In genomic region chr7:48928364-48928763, GRCm38 (mm10) we compare ENCODE assay signal across 8 mouse cellular contexts. TPM values are rescaled to one million over a fixed set of nuclear protein-coding genes. Genes with fewer than 3 reads are reported as not detected.
DNase-seq lines count a peak whose midpoint lies in the region; ATAC-seq and TF ChIP-seq lines count a peak whose summit lies in the region.

No protein-coding gene starts in this region.

- H3K36me3 ChIP-seq in intestine, embryonic 14.5 days (ENCODE audit: control insufficient read depth, insufficient read depth, low read length) = no peaks in the 10 kb centered on the region
- no peaks in the 10 kb centered on the region for H3K36me3 ChIP-seq in intestine, embryonic 15.5 days
- no peaks in the 10 kb centered on the region for H3K36me3 ChIP-seq in forebrain, embryonic 11.5 days (ENCODE audit: control insufficient read depth, insufficient read depth, low read length)
- H3K36me3 ChIP-seq in intestine, postnatal 0 days (ENCODE audit: control insufficient read depth, insufficient read depth) = no peaks in the 10 kb centered on the region
- no peaks in the 10 kb centered on the region for H3K36me3 ChIP-seq in limb, embryonic 11.5 days (ENCODE audit: control insufficient read depth, insufficient read depth, low read length)
- no peaks in the 10 kb centered on the region for H3K36me3 ChIP-seq in neural tube, embryonic 11.5 days (ENCODE audit: control insufficient read depth, insufficient read depth, low read length)

- no peaks in the 10 kb centered on the region; the same call in 1 of the 2 replicates for H3K4me1 ChIP-seq in intestine, embryonic 14.5 days (replicated peaks; ENCODE audit: control insufficient read depth, insufficient read depth, low read length)
- H3K4me1 ChIP-seq in intestine, embryonic 15.5 days (replicated peaks) = 0 out of 2 replicates have a peak, but pooled peaks cover 2% of the 10 kb centered on the region
- H3K4me1 ChIP-seq in forebrain, embryonic 11.5 days (replicated peaks; ENCODE audit: control insufficient read depth, insufficient read depth, low read length) = no peaks in the 10 kb centered on the region
- no peaks in the 10 kb centered on the region for H3K4me1 ChIP-seq in intestine, postnatal 0 days (replicated peaks; ENCODE audit: control insufficient read depth, insufficient read depth, low read length)
- no peaks in the 10 kb centered on the region; the same call in 1 of the 2 replicates for H3K4me1 ChIP-seq in limb, embryonic 11.5 days (ENCODE audit: control insufficient read depth, insufficient read depth, low read length)
- 0 out of 2 replicates have a peak, but pooled peaks cover 3% of the 10 kb centered on the region for H3K4me1 ChIP-seq in neural tube, embryonic 11.5 days (ENCODE audit: control insufficient read depth, insufficient read depth, low read length)

- H3K4me3 ChIP-seq in intestine, embryonic 14.5 days (ENCODE audit: low read depth, low read length) = no peak overlapping the region
- no peak overlapping the region for H3K4me3 ChIP-seq in intestine, embryonic 15.5 days (replicated peaks)
- H3K4me3 ChIP-seq in forebrain, embryonic 11.5 days (ENCODE audit: low read depth, low read length) = no peak overlapping the region
- H3K4me3 ChIP-seq in intestine, postnatal 0 days (ENCODE audit: low read depth, low read length) = no peak overlapping the region
- H3K4me3 ChIP-seq in limb, embryonic 11.5 days (ENCODE audit: low read depth, low read length) = no peak overlapping the region
- no peak overlapping the region for H3K4me3 ChIP-seq in neural tube, embryonic 11.5 days (ENCODE audit: low read depth, low read length)

- no peaks in the 10 kb centered on the region for H3K9me3 ChIP-seq in intestine, embryonic 14.5 days (ENCODE audit: control insufficient read depth, low read length)
- H3K9me3 ChIP-seq in intestine, embryonic 15.5 days = no peaks in the 10 kb centered on the region
- no peaks in the 10 kb centered on the region for H3K9me3 ChIP-seq in forebrain, embryonic 11.5 days (ENCODE audit: control insufficient read depth, low read length)
- H3K9me3 ChIP-seq in intestine, postnatal 0 days (ENCODE audit: control insufficient read depth) = no peaks in the 10 kb centered on the region
- no peaks in the 10 kb centered on the region for H3K9me3 ChIP-seq in limb, embryonic 11.5 days (ENCODE audit: control insufficient read depth, low read length)
- H3K9me3 ChIP-seq in neural tube, embryonic 11.5 days (ENCODE audit: control insufficient read depth, low read length) = no peaks in the 10 kb centered on the region

- H3K27ac ChIP-seq in intestine, embryonic 14.5 days (ENCODE audit: low read depth) = no peak overlapping the region
- H3K27ac ChIP-seq in intestine, embryonic 15.5 days = no peak overlapping the region
- no peak overlapping the region for H3K27ac ChIP-seq in forebrain, embryonic 11.5 days (ENCODE audit: low read depth, low read length)
- H3K27ac ChIP-seq in intestine, postnatal 0 days (ENCODE audit: low read depth, low read length) = no peak overlapping the region
- H3K27ac ChIP-seq in limb, embryonic 11.5 days (replicated peaks; ENCODE audit: low read depth, low read length) = no peak overlapping the region
- H3K27ac ChIP-seq in neural tube, embryonic 11.5 days (ENCODE audit: low read depth, low read length) = no peak overlapping the region

- no peak overlapping the region for H3K4me2 ChIP-seq in intestine, embryonic 14.5 days (ENCODE audit: low read length)
- H3K4me2 ChIP-seq in intestine, embryonic 15.5 days (replicated peaks) = no peak overlapping the region
- no peak overlapping the region for H3K4me2 ChIP-seq in forebrain, embryonic 11.5 days (ENCODE audit: low read depth, low read length, severe bottlenecking)
- H3K4me2 ChIP-seq in intestine, postnatal 0 days (replicated peaks; ENCODE audit: low read depth) = no peak overlapping the region
- H3K4me2 ChIP-seq in limb, embryonic 11.5 days (ENCODE audit: low read depth, severe bottlenecking) = no peak overlapping the region
- no peak overlapping the region for H3K4me2 ChIP-seq in neural tube, embryonic 11.5 days (ENCODE audit: low read depth)

- no peak overlapping the region for H3K9ac ChIP-seq in intestine, embryonic 14.5 days (ENCODE audit: low read length)
- no peak overlapping the region for H3K9ac ChIP-seq in intestine, embryonic 15.5 days
- no peak overlapping the region for H3K9ac ChIP-seq in forebrain, embryonic 11.5 days (ENCODE audit: low read length)
- no peak overlapping the region for H3K9ac ChIP-seq in intestine, postnatal 0 days (ENCODE audit: low read depth, low read length)
- no peak overlapping the region for H3K9ac ChIP-seq in limb, embryonic 11.5 days (ENCODE audit: low read length)
- H3K9ac ChIP-seq in neural tube, embryonic 11.5 days (ENCODE audit: low read length) = no peak overlapping the region

- WGBS in intestine, embryonic 14.5 days = 21% methylated on average over 3 of the region's 3 CpGs
- 20% methylated on average over 3 of the region's 3 CpGs for WGBS in intestine, embryonic 15.5 days
- WGBS in forebrain, embryonic 11.5 days = 7% methylated on average over 3 of the region's 3 CpGs
- 25% methylated on average over 3 of the region's 3 CpGs for WGBS in intestine, postnatal 0 days
- WGBS in limb, embryonic 11.5 days = 19% methylated on average over 3 of the region's 3 CpGs
- 10% methylated on average over 3 of the region's 3 CpGs for WGBS in neural tube, embryonic 11.5 days

- H3K27me3 ChIP-seq in intestine, embryonic 14.5 days (replicated peaks; ENCODE audit: control insufficient read depth, insufficient read depth, low read length) = no peaks in the 10 kb centered on the region
- no peaks in the 10 kb centered on the region for H3K27me3 ChIP-seq in intestine, embryonic 15.5 days (replicated peaks)
- H3K27me3 ChIP-seq in forebrain, embryonic 11.5 days (ENCODE audit: control insufficient read depth, insufficient read depth, low read length) = peaks cover 2% of the 10 kb centered on the region; the same call in 1 of the 2 replicates
- H3K27me3 ChIP-seq in intestine, postnatal 0 days (replicated peaks; ENCODE audit: control insufficient read depth, insufficient read depth, low read length) = no peaks in the 10 kb centered on the region
- no peaks in the 10 kb centered on the region for H3K27me3 ChIP-seq in limb, embryonic 11.5 days (ENCODE audit: control insufficient read depth, insufficient read depth, low read length)
- H3K27me3 ChIP-seq in neural tube, embryonic 11.5 days (ENCODE audit: control insufficient read depth, insufficient read depth, low read length) = no peaks in the 10 kb centered on the region

- no peak for ATAC-seq in intestine, embryonic 14.5 days (replicated peaks; ENCODE audit: low FRiP score, low TSS enrichment, low read depth)
- no peak; the same call in 1 of the 2 replicates for ATAC-seq in intestine, embryonic 15.5 days
- peak; percentile 58; the same call in 1 of the 2 replicates for ATAC-seq in forebrain, embryonic 11.5 days (replicated peaks; ENCODE audit: low FRiP score)
- no peak for ATAC-seq in intestine, postnatal 0 days
- ATAC-seq in limb, embryonic 11.5 days (ENCODE audit: insufficient number of reproducible peaks, low FRiP score, low TSS enrichment, low read depth) = no peak
- no peak for ATAC-seq in neural tube, embryonic 11.5 days (ENCODE audit: insufficient read depth, low FRiP score, low TSS enrichment)

- DNase-seq in intestine, embryonic 14.5 days (ENCODE audit: low spot score) = peak; percentile 68
- DNase-seq in brain, adult 2 months (ENCODE audit: low read depth, low spot score) = peak; percentile 85
- peak; percentile 84 for DNase-seq in forebrain, embryonic 11.5 days (ENCODE audit: low spot score)
- DNase-seq in limb, embryonic 11.5 days (ENCODE audit: low spot score) = peak; percentile 68
- DNase-seq in neural tube, embryonic 11.5 days (ENCODE audit: low spot score) = peak; percentile 77
- DNase-seq in testis, postnatal 14 days (ENCODE audit: low spot score) = peak; percentile 21

- peak; percentile 84 for TF ChIP-seq CTCF in intestine, postnatal 0 days (IDR thresholded peaks at IDR 0.05; ENCODE audit: low read depth)

RNA-seq across cellular contexts. Expression of gene Nav2, which starts 19.8 kb away (rescaled TPM):
- 31.5 and 32.1 TPM in 2 replicates for polyA plus RNA-seq in intestine, embryonic 14.5 days (2014; fragmentation: Nextera tagmentation; extraction: Ambion mirVana)
- polyA plus RNA-seq in intestine, embryonic 15.5 days (2015; fragmentation: Nextera tagmentation; extraction: Ambion mirVana) = 17.7 and 19.1 TPM in 2 replicates
- 6.9 and 7.2 TPM in 2 replicates for polyA plus RNA-seq in forebrain, embryonic 11.5 days (2014; fragmentation: Nextera tagmentation; extraction: Ambion mirVana)
- polyA plus RNA-seq in intestine, postnatal 0 days (2015; fragmentation: Nextera tagmentation; extraction: Ambion mirVana) = 5.8 and 8.4 TPM in 2 replicates
- polyA plus RNA-seq in limb, embryonic 11.5 days (2014; fragmentation: Nextera tagmentation; extraction: Ambion mirVana) = 7.5 and 8.9 TPM in 2 replicates
- polyA plus RNA-seq in neural tube, embryonic 11.5 days (2014; fragmentation: Nextera tagmentation; extraction: Ambion mirVana) = 15.9 and 19.2 TPM in 2 replicates

RNA-seq across cellular contexts. Expression of gene E2f8, which starts 47.0 kb away (rescaled TPM):
- 18.8 and 21.9 TPM in 2 replicates for polyA plus RNA-seq in intestine, embryonic 14.5 days (2014; fragmentation: Nextera tagmentation; extraction: Ambion mirVana)
- polyA plus RNA-seq in intestine, embryonic 15.5 days (2015; fragmentation: Nextera tagmentation; extraction: Ambion mirVana) = 22.3 and 23.5 TPM in 2 replicates
- 26.0 and 29.1 TPM in 2 replicates for polyA plus RNA-seq in forebrain, embryonic 11.5 days (2014; fragmentation: Nextera tagmentation; extraction: Ambion mirVana)
- polyA plus RNA-seq in intestine, postnatal 0 days (2015; fragmentation: Nextera tagmentation; extraction: Ambion mirVana) = 15.7 and 18.1 TPM in 2 replicates
- polyA plus RNA-seq in limb, embryonic 11.5 days (2014; fragmentation: Nextera tagmentation; extraction: Ambion mirVana) = 14.6 and 16.5 TPM in 2 replicates
- polyA plus RNA-seq in neural tube, embryonic 11.5 days (2014; fragmentation: Nextera tagmentation; extraction: Ambion mirVana) = 16.2 and 16.5 TPM in 2 replicates

Comparison
In these comparisons a context has a peak if more than half of its experiments do, and no peak if none do; other contexts are left out.
1. DNase-seq: peak in every context shown above with its lines; median percentile 85 in brain, adult 2 months; 84 in forebrain, embryonic 11.5 days; 77 in neural tube, embryonic 11.5 days; 68 in intestine, embryonic 14.5 days; 68 in limb, embryonic 11.5 days; 21 in testis, postnatal 14 days.